Mouse (Mus musculus): Measurements from ENCODE around the gene Gm17949. TPM values are rescaled to one million over a fixed set of nuclear protein-coding genes. Genes with fewer than 3 reads are reported as not detected.

The Gm17949 gene
- total and polyA plus RNA-seq, 3 experiments: 0.21 to 0.98 (median 0.27) TPM

DNA sequence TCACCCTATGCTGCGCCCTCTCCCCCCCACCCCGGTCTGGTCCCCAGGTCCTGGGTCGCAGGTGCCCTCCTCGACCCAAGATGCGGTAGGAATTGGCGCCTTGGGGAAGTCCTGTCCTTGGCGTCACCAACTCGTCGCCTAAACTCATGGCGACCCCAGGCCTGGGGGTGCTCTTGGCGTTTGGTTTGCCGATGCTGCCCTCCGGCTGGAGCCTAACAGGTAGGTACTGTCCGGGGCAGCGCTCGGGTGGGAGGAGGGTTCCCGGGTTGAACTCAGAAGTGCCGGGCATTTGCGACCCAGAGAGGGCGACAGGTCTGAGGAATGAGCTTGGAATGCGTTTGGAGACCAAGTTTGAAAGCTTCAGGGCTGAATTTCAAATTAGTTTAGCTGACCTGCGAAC is 51.3 kb downstream of the Gm17949 start:
- Histone ChIP-seq H3K9me3 (replicated peaks) (no peaks in the 10 kb centered on the region), H3K36me3 (replicated peaks) (peaks cover 8% of the 10 kb centered on the region), H3K4me1 (ENCODE audit: insufficient read depth, low read depth, low read length) (peaks cover 60% of the 10 kb centered on the region), H3K4me3 (ENCODE audit: low read depth, low read length) (peak overlapping the region; percentile 65; the same call in 1 of the 2 replicates), H3K27me3 (ENCODE audit: insufficient read depth, low read length) (peaks cover 72% of the 10 kb centered on the region)
- TF ChIP-seq GATA1 (IDR thresholded peaks at IDR 0.05; ENCODE audit: borderline replicate concordance, low read length): no peak
- TF ChIP-seq CTCF (IDR thresholded peaks at IDR 0.05; ENCODE audit: low read depth, low read length): no peak
- TF ChIP-seq TAL1 (conservative IDR thresholded peaks at IDR 0.05; ENCODE audit: low read depth, low read length): no peak
- no peak for TF ChIP-seq POLR2AphosphoS5 (IDR thresholded peaks at IDR 0.05; ENCODE audit: insufficient replicate concordance, low read depth, low read length)
- no peak for TF ChIP-seq GATA2 (IDR thresholded peaks at IDR 0.05; ENCODE audit: borderline replicate concordance, low read depth, low read length)
- ATAC-seq (ENCODE audit: extremely low read depth, insufficient number of reproducible peaks, low FRiP score, poor library complexity, severe bottlenecking) (no peak), DNase-seq (ENCODE audit: low spot score) (no peak)

DNA sequence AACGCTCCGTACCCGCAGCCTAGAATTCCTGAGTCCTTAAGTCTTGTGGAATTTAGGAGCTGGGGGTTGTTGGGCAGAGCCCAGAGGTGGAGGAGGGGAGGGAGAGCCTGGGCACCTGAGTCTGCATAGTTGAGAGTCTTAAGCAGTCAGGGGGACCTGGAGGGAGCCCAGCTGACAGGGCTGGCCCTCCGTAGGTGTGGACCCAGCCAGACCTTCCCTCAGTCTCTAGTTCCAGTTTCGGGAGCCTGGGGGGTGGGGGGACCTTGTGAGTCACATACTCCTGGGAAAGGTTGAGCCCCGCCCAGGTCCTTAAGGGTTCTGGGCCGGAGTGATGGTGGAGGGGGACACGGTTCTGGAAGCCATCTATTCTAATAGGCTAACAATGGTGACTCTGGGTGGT is 51.8 kb downstream of the Gm17949 start:
- ATAC-seq (ENCODE audit: extremely low read depth, insufficient number of reproducible peaks, low FRiP score, poor library complexity, severe bottlenecking) (no peak), DNase-seq (ENCODE audit: low spot score) (no peak)
- H3K9me3 ChIP-seq (replicated peaks): no peaks in the 10 kb centered on the region
- H3K4me3 ChIP-seq (ENCODE audit: low read depth, low read length): no peak overlapping the region
- H3K36me3 ChIP-seq (replicated peaks): peaks cover 8% of the 10 kb centered on the region
- no peak for TF ChIP-seq POLR2AphosphoS5 (IDR thresholded peaks at IDR 0.05; ENCODE audit: insufficient replicate concordance, low read depth, low read length)
- H3K27me3 ChIP-seq (ENCODE audit: insufficient read depth, low read length): peaks cover 70% of the 10 kb centered on the region
- H3K4me1 ChIP-seq (ENCODE audit: insufficient read depth, low read depth, low read length): peaks cover 59% of the 10 kb centered on the region

DNA sequence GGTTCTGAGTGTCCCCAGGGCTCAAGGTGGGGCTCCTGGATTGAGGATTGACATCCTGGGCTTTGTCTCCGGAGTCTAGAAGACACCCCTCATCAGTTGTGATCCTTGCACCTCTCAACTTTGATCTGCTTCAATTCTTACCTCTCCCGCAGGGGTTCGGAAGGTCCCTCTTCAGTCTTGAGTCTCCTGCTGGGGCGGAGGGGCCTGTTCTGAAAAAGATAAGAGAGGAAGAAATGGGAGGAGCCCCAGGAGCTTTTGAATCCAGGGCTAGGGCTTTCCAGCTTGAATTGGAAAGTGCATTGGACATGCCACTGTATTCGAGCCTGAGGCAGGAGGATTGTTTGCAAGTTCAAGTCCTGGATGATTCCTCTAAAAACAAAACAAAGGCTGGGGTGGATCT is 55.6 kb downstream of the Gm17949 start:
- TF ChIP-seq TAL1 (conservative IDR thresholded peaks at IDR 0.05; ENCODE audit: low read depth, low read length): no peak
- no peak for TF ChIP-seq CTCF (IDR thresholded peaks at IDR 0.05; ENCODE audit: low read depth, low read length)
- TF ChIP-seq GATA2 (IDR thresholded peaks at IDR 0.05; ENCODE audit: borderline replicate concordance, low read depth, low read length): no peak
- TF ChIP-seq POLR2AphosphoS5 (IDR thresholded peaks at IDR 0.05; ENCODE audit: insufficient replicate concordance, low read depth, low read length): no peak
- no peak for TF ChIP-seq GATA1 (IDR thresholded peaks at IDR 0.05; ENCODE audit: borderline replicate concordance, low read length)
- H3K36me3 ChIP-seq (replicated peaks): peaks cover 24% of the 10 kb centered on the region
- DNase-seq (ENCODE audit: low spot score) (no peak), ATAC-seq (ENCODE audit: extremely low read depth, insufficient number of reproducible peaks, low FRiP score, poor library complexity, severe bottlenecking) (no peak)
- H3K4me3 ChIP-seq (ENCODE audit: low read depth, low read length): no peak overlapping the region
- H3K4me1 ChIP-seq (ENCODE audit: insufficient read depth, low read depth, low read length): peaks cover 27% of the 10 kb centered on the region
- H3K9me3 ChIP-seq (replicated peaks): no peaks in the 10 kb centered on the region
- H3K27me3 ChIP-seq (ENCODE audit: insufficient read depth, low read length): peaks cover 47% of the 10 kb centered on the region

DNA sequence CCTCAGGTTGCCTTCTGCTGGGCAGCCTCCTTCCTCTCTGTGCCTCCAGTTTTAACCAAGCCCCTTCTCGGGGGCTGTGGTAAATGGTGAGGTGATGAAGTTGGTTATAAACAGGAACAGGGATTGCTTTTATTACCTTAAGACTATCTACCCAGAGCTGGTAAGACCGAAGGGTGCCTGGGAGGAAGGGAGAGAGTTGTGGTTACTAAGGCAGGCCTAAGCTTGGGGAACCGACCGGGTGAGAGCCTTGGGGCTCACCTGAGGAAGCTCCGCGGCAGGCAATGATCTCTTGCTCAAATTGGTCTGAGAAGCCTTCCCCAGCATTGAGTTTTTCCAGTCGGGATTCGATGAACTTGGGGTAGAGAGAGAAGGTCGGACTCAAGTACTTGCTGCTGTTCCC is 59.0 kb downstream of the Gm17949 start:
- DNase-seq (ENCODE audit: low spot score): no peak
- Histone ChIP-seq H3K27me3 (ENCODE audit: insufficient read depth, low read length) (peaks cover 18% of the 10 kb centered on the region), H3K4me3 (ENCODE audit: low read depth, low read length) (no peak overlapping the region), H3K4me1 (ENCODE audit: insufficient read depth, low read depth, low read length) (peaks cover 20% of the 10 kb centered on the region), H3K36me3 (replicated peaks) (peaks cover 44% of the 10 kb centered on the region), H3K9me3 (replicated peaks) (no peaks in the 10 kb centered on the region)
- no peak for TF ChIP-seq POLR2AphosphoS5 (IDR thresholded peaks at IDR 0.05; ENCODE audit: insufficient replicate concordance, low read depth, low read length)
- TF ChIP-seq GATA1 (IDR thresholded peaks at IDR 0.05; ENCODE audit: borderline replicate concordance, low read length): no peak
- TF ChIP-seq TAL1 (conservative IDR thresholded peaks at IDR 0.05; ENCODE audit: low read depth, low read length): no peak
- TF ChIP-seq CTCF (IDR thresholded peaks at IDR 0.05; ENCODE audit: low read depth, low read length): no peak
- no peak for ATAC-seq (ENCODE audit: extremely low read depth, insufficient number of reproducible peaks, low FRiP score, poor library complexity, severe bottlenecking)

DNA sequence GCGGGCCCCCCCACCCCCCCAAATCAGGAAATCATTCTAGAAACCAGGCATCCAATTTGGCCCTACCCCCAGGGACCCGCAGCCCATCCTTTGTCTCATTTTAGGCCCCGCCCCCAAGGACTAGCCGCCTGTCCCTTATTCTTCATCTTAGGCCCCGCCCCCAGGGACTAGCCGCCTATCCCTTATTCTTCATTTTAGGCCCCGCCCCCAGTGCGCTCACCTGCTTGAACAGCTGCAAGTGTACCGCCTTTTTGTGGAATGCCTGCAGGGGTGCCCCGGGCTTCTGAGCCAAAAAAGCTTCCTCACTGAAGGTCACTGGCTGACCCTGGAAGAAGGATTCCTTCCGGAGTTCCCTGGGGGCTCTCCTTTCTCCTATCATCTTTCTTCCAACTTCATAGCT is 59.4 kb downstream of the Gm17949 start:
- DNase-seq (ENCODE audit: low spot score) (no peak), ATAC-seq (ENCODE audit: extremely low read depth, insufficient number of reproducible peaks, low FRiP score, poor library complexity, severe bottlenecking) (no peak)
- H3K9me3 ChIP-seq (replicated peaks): no peaks in the 10 kb centered on the region
- TF ChIP-seq CTCF (IDR thresholded peaks at IDR 0.05; ENCODE audit: low read depth, low read length): no peak
- no peak for TF ChIP-seq GATA2 (IDR thresholded peaks at IDR 0.05; ENCODE audit: borderline replicate concordance, low read depth, low read length)
- no peak for TF ChIP-seq GATA1 (IDR thresholded peaks at IDR 0.05; ENCODE audit: borderline replicate concordance, low read length)
- no peak for TF ChIP-seq TAL1 (conservative IDR thresholded peaks at IDR 0.05; ENCODE audit: low read depth, low read length)
- TF ChIP-seq POLR2AphosphoS5 (IDR thresholded peaks at IDR 0.05; ENCODE audit: insufficient replicate concordance, low read depth, low read length): no peak
- peaks cover 16% of the 10 kb centered on the region for H3K4me1 ChIP-seq (ENCODE audit: insufficient read depth, low read depth, low read length)
- H3K36me3 ChIP-seq (replicated peaks): peaks cover 45% of the 10 kb centered on the region
- no peak overlapping the region for H3K4me3 ChIP-seq (ENCODE audit: low read depth, low read length)
- H3K27me3 ChIP-seq (ENCODE audit: insufficient read depth, low read length): peaks cover 15% of the 10 kb centered on the region

Other genes starting within 250 kb of the Gm17949 start
Only the 20 nearest of the 23 such genes appear.
- gene Rfx2, start 180.5 kb upstream of the Gm17949 start, total RNA-seq (2014; fragmentation: Nextera tagmentation): 21.4 and 27.9 TPM in 2 replicates
- gene Rfx2, start 180.5 kb upstream of the Gm17949 start, total RNA-seq (2017): 3.9 and 4.1 TPM in 2 replicates
- 36.4 and 38.2 TPM in 2 replicates for gene Rfx2, start 180.5 kb upstream of the Gm17949 start, polyA plus RNA-seq (2012)
- gene Acsbg2, start 137.0 kb upstream of the Gm17949 start, total RNA-seq (2014; fragmentation: Nextera tagmentation): not detected in 2 replicates
- 0.11 TPM in 1 of 2 replicates, not detected in the other for gene Acsbg2, start 137.0 kb upstream of the Gm17949 start, total RNA-seq (2017)
- gene Acsbg2, start 137.0 kb upstream of the Gm17949 start, polyA plus RNA-seq (2012): not detected in 2 replicates
- not detected in 2 replicates for gene 1700061G19Rik, start 136.0 kb upstream of the Gm17949 start, total RNA-seq (2014; fragmentation: Nextera tagmentation)
- 0.22 TPM in 1 of 2 replicates, not detected in the other for gene 1700061G19Rik, start 136.0 kb upstream of the Gm17949 start, total RNA-seq (2017)
- gene 1700061G19Rik, start 136.0 kb upstream of the Gm17949 start, polyA plus RNA-seq (2012): not detected in 2 replicates
- gene Mllt1, start 76.1 kb upstream of the Gm17949 start, total RNA-seq (2014; fragmentation: Nextera tagmentation): 15.3 and 22.1 TPM in 2 replicates
- 7.6 and 8.2 TPM in 2 replicates for gene Mllt1, start 76.1 kb upstream of the Gm17949 start, total RNA-seq (2017)
- 75.9 and 76.1 TPM in 2 replicates for gene Mllt1, start 76.1 kb upstream of the Gm17949 start, polyA plus RNA-seq (2012)
- not detected in 2 replicates for gene Acer1, start 29.3 kb upstream of the Gm17949 start, total RNA-seq (2014; fragmentation: Nextera tagmentation)
- gene Acer1, start 29.3 kb upstream of the Gm17949 start, total RNA-seq (2017): 0.12 TPM in 1 of 2 replicates, not detected in the other
- not detected in 2 replicates for gene Acer1, start 29.3 kb upstream of the Gm17949 start, polyA plus RNA-seq (2012)
- 48.1 and 58.4 TPM in 2 replicates for gene Clpp, start 21.2 kb upstream of the Gm17949 start, total RNA-seq (2014; fragmentation: Nextera tagmentation)
- 75.3 and 76.7 TPM in 2 replicates for gene Clpp, start 21.2 kb upstream of the Gm17949 start, total RNA-seq (2017)
- gene Clpp, start 21.2 kb upstream of the Gm17949 start, polyA plus RNA-seq (2012): 197 and 208 TPM in 2 replicates
- 12.9 and 23.0 TPM in 2 replicates for gene Alkbh7, start 14.1 kb upstream of the Gm17949 start, total RNA-seq (2014; fragmentation: Nextera tagmentation)
- gene Alkbh7, start 14.1 kb upstream of the Gm17949 start, total RNA-seq (2017): 25.5 and 26.8 TPM in 2 replicates
- gene Alkbh7, start 14.1 kb upstream of the Gm17949 start, polyA plus RNA-seq (2012): 46.0 and 53.2 TPM in 2 replicates
- gene Pspn, start 11.5 kb upstream of the Gm17949 start, total RNA-seq (2014; fragmentation: Nextera tagmentation): not detected in 2 replicates
- gene Pspn, start 11.5 kb upstream of the Gm17949 start, total RNA-seq (2017): not detected in 2 replicates
- not detected in 2 replicates for gene Pspn, start 11.5 kb upstream of the Gm17949 start, polyA plus RNA-seq (2012)
- 104 and 113 TPM in 2 replicates for gene Gtf2f1, start 181 bp upstream of the Gm17949 start, total RNA-seq (2014; fragmentation: Nextera tagmentation)
- 101 and 102 TPM in 2 replicates for gene Gtf2f1, start 181 bp upstream of the Gm17949 start, total RNA-seq (2017)
- 145 and 151 TPM in 2 replicates for gene Gtf2f1, start 181 bp upstream of the Gm17949 start, polyA plus RNA-seq (2012)
- gene Khsrp, start 20.1 kb downstream of the Gm17949 start, total RNA-seq (2014; fragmentation: Nextera tagmentation): 296 and 302 TPM in 2 replicates
- gene Khsrp, start 20.1 kb downstream of the Gm17949 start, total RNA-seq (2017): 59.0 and 63.6 TPM in 2 replicates
- 282 and 302 TPM in 2 replicates for gene Khsrp, start 20.1 kb downstream of the Gm17949 start, polyA plus RNA-seq (2012)
- not detected in 2 replicates for gene Slc25a41, start 30.2 kb downstream of the Gm17949 start, total RNA-seq (2014; fragmentation: Nextera tagmentation)
- not detected in 2 replicates for gene Slc25a41, start 30.2 kb downstream of the Gm17949 start, total RNA-seq (2017)
- not detected in 2 replicates for gene Slc25a41, start 30.2 kb downstream of the Gm17949 start, polyA plus RNA-seq (2012)
- not detected in 2 replicates for gene Crb3, start 47.6 kb downstream of the Gm17949 start, total RNA-seq (2014; fragmentation: Nextera tagmentation)
- gene Crb3, start 47.6 kb downstream of the Gm17949 start, total RNA-seq (2017): 0.23 and 0.33 TPM in 2 replicates
- 0.23 and 0.37 TPM in 2 replicates for gene Crb3, start 47.6 kb downstream of the Gm17949 start, polyA plus RNA-seq (2012)
- 42.6 and 44.5 TPM in 2 replicates for gene Slc25a23, start 48.4 kb downstream of the Gm17949 start, total RNA-seq (2014; fragmentation: Nextera tagmentation)
- gene Slc25a23, start 48.4 kb downstream of the Gm17949 start, total RNA-seq (2017): 2.4 and 3.3 TPM in 2 replicates
- 16.7 and 18.3 TPM in 2 replicates for gene Slc25a23, start 48.4 kb downstream of the Gm17949 start, polyA plus RNA-seq (2012)
- 25.8 and 39.7 TPM in 2 replicates for gene Dennd1c, start 67.0 kb downstream of the Gm17949 start, total RNA-seq (2014; fragmentation: Nextera tagmentation)
- gene Dennd1c, start 67.0 kb downstream of the Gm17949 start, total RNA-seq (2017): 13.4 and 14.3 TPM in 2 replicates
- gene Dennd1c, start 67.0 kb downstream of the Gm17949 start, polyA plus RNA-seq (2012): 23.3 and 24.6 TPM in 2 replicates
- gene Tubb4a, start 76.3 kb downstream of the Gm17949 start, total RNA-seq (2014; fragmentation: Nextera tagmentation): 4.2 and 4.3 TPM in 2 replicates
- 0.38 and 0.46 TPM in 2 replicates for gene Tubb4a, start 76.3 kb downstream of the Gm17949 start, total RNA-seq (2017)
- gene Tubb4a, start 76.3 kb downstream of the Gm17949 start, polyA plus RNA-seq (2012): 0.37 and 0.51 TPM in 2 replicates
- gene Tnfsf9, start 93.9 kb downstream of the Gm17949 start, total RNA-seq (2014; fragmentation: Nextera tagmentation): 2.3 and 4.4 TPM in 2 replicates
- gene Tnfsf9, start 93.9 kb downstream of the Gm17949 start, total RNA-seq (2017): 9.0 and 10.4 TPM in 2 replicates
- 6.6 and 9.2 TPM in 2 replicates for gene Tnfsf9, start 93.9 kb downstream of the Gm17949 start, polyA plus RNA-seq (2012)
- gene Cd70, start 138.3 kb downstream of the Gm17949 start, total RNA-seq (2014; fragmentation: Nextera tagmentation): not detected in 2 replicates
- gene Cd70, start 138.3 kb downstream of the Gm17949 start, total RNA-seq (2017): not detected in 2 replicates
- gene Cd70, start 138.3 kb downstream of the Gm17949 start, polyA plus RNA-seq (2012): not detected in 2 replicates
- gene Tnfsf14, start 182.7 kb downstream of the Gm17949 start, total RNA-seq (2014; fragmentation: Nextera tagmentation): not detected in 2 replicates
- gene Tnfsf14, start 182.7 kb downstream of the Gm17949 start, total RNA-seq (2017): 0.55 and 0.81 TPM in 2 replicates
- 0.05 and 0.12 TPM in 2 replicates for gene Tnfsf14, start 182.7 kb downstream of the Gm17949 start, polyA plus RNA-seq (2012)
- not detected in 2 replicates for gene C3, start 216.7 kb downstream of the Gm17949 start, total RNA-seq (2014; fragmentation: Nextera tagmentation)
- 0.27 and 3.6 TPM in 2 replicates for gene C3, start 216.7 kb downstream of the Gm17949 start, total RNA-seq (2017)
- gene C3, start 216.7 kb downstream of the Gm17949 start, polyA plus RNA-seq (2012): 0.04 and 0.10 TPM in 2 replicates
- gene Gpr108, start 237.0 kb downstream of the Gm17949 start, total RNA-seq (2014; fragmentation: Nextera tagmentation): 15.2 and 18.4 TPM in 2 replicates
- gene Gpr108, start 237.0 kb downstream of the Gm17949 start, total RNA-seq (2017): 16.7 and 22.1 TPM in 2 replicates
- 12.4 and 15.1 TPM in 2 replicates for gene Gpr108, start 237.0 kb downstream of the Gm17949 start, polyA plus RNA-seq (2012)